Mouse (Mus musculus): ENCODE data around the gene Arfgap1.
A peak's percentile ranks its signal among the peaks of the same experiment; 100 is the strongest.

The Arfgap1 gene

GRCm38 (mm10) chr2:180967010-180967763 lies at the start of gene Arfgap1:
Gene Arfgap1, plus strand, starts transcription at chr2:180967225.
- DNase-seq (ENCODE audit: low spot score in 2 of 2), result peak; percentile 85 to 86

- peak in 1 of 2 experiments; percentile 24 for DNase-seq (ENCODE audit: low spot score in 2 of 2)
Observed at GRCm38 (mm10) chr2:180919913-180920809, 46.9 kb upstream of the Arfgap1 start.

- peak; percentile 91 to 96 for DNase-seq (ENCODE audit: low spot score in 2 of 2)
Observed at GRCm38 (mm10) chr2:180920810-180921400, 46.1 kb upstream of the Arfgap1 start, which contains the start of gene Ythdf1. Gene Ythdf1, minus strand, starts transcription at chr2:180920949.

GRCm38 (mm10) chr2:180922739-180923138 lies 44.3 kb upstream of the Arfgap1 start:
- DNase-seq (ENCODE audit: low spot score in 2 of 2), result no peak

GRCm38 (mm10) chr2:180925176-180925575 lies 41.8 kb upstream of the Arfgap1 start:
- peak; percentile 36 to 65 for DNase-seq (ENCODE audit: low spot score in 2 of 2)

GRCm38 (mm10) chr2:180928723-180929122 lies 38.3 kb upstream of the Arfgap1 start, which contains the start of gene Birc7:
Gene Birc7, plus strand, starts transcription at chr2:180929023.
- no peak for DNase-seq (ENCODE audit: low spot score in 2 of 2)

GRCm38 (mm10) chr2:180932418-180932817 lies 34.6 kb upstream of the Arfgap1 start:
- DNase-seq (ENCODE audit: low spot score in 2 of 2), result no peak

- no peak for DNase-seq (ENCODE audit: low spot score in 2 of 2)
Observed at GRCm38 (mm10) chr2:180940187-180940586, 26.8 kb upstream of the Arfgap1 start.

- no peak for DNase-seq (ENCODE audit: low spot score in 2 of 2)
Observed at GRCm38 (mm10) chr2:180941869-180942268, 25.2 kb upstream of the Arfgap1 start.

- DNase-seq (ENCODE audit: low spot score in 2 of 2), result no peak
Observed at GRCm38 (mm10) chr2:180949947-180950346, 17.1 kb upstream of the Arfgap1 start.

- DNase-seq (ENCODE audit: low spot score in 2 of 2), result peak in 1 of 2 experiments; percentile 34
Observed at GRCm38 (mm10) chr2:180952731-180953171, 14.3 kb upstream of the Arfgap1 start.

GRCm38 (mm10) chr2:180953638-180954037 lies 13.4 kb upstream of the Arfgap1 start:
- DNase-seq (ENCODE audit: low spot score in 2 of 2), result no peak

- DNase-seq (ENCODE audit: low spot score in 2 of 2), result peak; percentile 36 to 40
Observed at GRCm38 (mm10) chr2:180954061-180955047, 12.7 kb upstream of the Arfgap1 start, which contains the start of gene Nkain4. Gene Nkain4, minus strand, starts transcription at chr2:180954699.

GRCm38 (mm10) chr2:180959605-180960004 lies 7.4 kb upstream of the Arfgap1 start:
- DNase-seq (ENCODE audit: low spot score in 2 of 2), result no peak

- no peak for DNase-seq (ENCODE audit: low spot score in 2 of 2)
Observed at GRCm38 (mm10) chr2:180960187-180960586, 6.8 kb upstream of the Arfgap1 start.

GRCm38 (mm10) chr2:180962616-180963308 lies 4.3 kb upstream of the Arfgap1 start:
- DNase-seq (ENCODE audit: low spot score in 2 of 2), result no peak

- DNase-seq (ENCODE audit: low spot score in 2 of 2), result peak in 1 of 2 experiments; percentile 73
Observed at GRCm38 (mm10) chr2:180963956-180964355, 3.1 kb upstream of the Arfgap1 start.

- DNase-seq (ENCODE audit: low spot score in 2 of 2), result no peak
Observed at GRCm38 (mm10) chr2:180966092-180966882, 738 bp upstream of the Arfgap1 start.

- no peak for DNase-seq (ENCODE audit: low spot score in 2 of 2)
Observed at GRCm38 (mm10) chr2:180981133-180981532, 14.1 kb downstream of the Arfgap1 start.
